Mouse (Mus musculus) cerebellum, adult 11-12 months (tissue): ENCODE data around the gene H2al2a.
"Not testable (repeated sequence)": the region's sequence is repeated elsewhere in the genome, so short reads cannot be mapped to it uniquely, and the experiment has no call there.

ENCODE experiments used
- DNase-seq: peaks from one replicate; pipeline ENCODE4 v3.0.0; 2022

The H2al2a gene

GRCm38 (mm10) chr2:17973246-17973645 is 23.5 kb downstream of the H2al2a start:
- DNase-seq, result no peak

DNA sequence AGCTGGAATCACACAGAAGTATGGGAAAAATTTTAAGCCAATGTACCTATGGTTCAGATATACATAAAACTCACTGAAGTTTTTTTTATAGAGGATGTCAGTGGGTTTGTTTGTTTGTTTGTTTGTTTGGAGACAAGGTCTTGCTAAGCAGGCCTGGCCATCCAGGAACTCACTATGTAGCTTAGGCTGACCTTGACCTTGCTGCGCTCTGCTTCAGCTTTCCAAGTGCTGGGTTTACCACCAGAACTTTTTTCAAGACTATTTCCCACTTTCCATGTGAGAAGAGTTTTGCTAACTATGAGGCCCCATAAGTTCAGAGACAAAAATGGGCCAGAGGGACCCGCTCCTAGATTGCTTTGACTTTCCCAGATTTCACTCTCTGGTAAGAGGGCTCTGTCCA is 23.9 kb downstream of the H2al2a start:
- no peak for DNase-seq

DNA sequence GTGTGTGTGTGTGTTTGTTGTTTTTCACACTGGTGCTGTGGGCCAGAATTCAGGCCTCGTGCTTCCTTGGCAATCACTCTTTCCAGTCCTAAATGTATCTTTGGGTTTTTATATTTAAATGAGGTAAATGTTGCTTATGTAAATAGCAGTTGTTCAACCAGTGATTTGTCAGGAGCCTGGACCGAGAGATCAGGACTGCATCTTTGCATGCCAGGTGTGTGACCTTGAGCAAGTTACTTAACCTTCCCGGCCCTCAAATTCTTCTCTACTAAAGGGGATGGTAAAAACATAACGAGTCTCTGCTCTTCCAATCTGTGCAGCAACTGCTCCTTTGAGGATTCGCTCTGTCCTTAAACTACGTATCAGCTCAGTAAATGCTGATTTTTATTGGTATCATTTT is 25.4 kb downstream of the H2al2a start:
- DNase-seq, result no peak

DNA sequence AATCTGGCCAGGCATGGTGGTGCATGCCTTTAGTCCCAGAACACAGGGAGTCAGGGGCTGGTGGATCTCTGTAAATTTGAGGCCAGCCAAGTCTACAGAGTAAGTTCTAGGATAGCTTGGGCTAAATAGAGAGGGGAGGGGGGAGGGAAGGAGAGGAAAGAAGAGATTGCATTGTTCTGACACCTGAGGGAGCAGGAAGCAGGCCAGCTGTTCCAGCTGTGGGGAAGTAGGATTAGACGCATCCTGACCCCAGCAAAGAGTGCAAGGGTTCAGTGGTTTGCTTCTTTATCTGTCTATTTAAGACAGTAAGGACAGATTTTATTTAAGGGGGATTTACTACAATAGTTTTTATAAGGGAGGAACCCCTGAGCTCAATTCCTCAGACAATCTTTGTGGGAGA is 26.1 kb downstream of the H2al2a start:
- DNase-seq, result no peak

DNA sequence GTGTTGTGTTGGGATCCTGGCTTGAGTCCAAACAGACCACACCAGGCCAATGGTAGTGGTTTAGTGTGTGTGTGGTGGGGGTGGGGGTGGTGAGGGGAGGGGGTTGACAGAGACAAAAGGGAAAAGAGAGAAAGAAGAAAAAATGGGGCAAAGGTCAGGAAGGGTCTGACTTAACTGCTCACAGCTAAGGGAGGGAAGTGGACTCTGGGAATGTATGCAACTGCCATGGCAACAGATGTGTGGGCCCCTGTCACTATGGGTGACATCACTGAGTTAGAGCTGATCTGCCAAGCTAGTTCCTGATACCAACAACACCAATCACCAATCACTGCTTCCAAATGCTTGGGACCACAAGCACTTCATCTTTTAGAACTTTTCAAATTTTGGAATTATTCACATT is 26.6 kb downstream of the H2al2a start:
- no peak for DNase-seq

DNA sequence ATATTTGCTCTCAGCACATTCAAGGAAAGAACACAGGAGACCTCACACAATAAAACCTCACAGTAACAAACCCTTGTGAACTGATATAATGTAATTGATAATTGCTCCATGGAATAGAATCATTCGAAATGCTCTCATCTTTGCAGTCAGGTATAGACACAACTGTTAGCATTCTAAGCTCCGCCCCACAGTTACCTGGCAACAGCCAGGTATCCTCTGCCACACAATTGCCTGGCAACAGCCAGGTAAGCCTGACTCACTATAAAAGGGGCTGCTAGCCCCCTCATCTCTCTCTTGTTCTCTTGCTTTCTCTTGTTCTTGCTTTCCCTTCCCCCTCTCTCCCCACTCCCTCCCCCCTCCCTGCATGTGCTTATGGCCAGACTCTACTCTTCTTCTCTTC is 28.2 kb downstream of the H2al2a start:
- no peak for DNase-seq

GRCm38 (mm10) chr2:17968037-17968436 is 28.7 kb downstream of the H2al2a start:
- DNase-seq, result not testable (repeated sequence)

GRCm38 (mm10) chr2:17959501-17959900 is 37.3 kb downstream of the H2al2a start:
- DNase-seq, result no peak

DNA sequence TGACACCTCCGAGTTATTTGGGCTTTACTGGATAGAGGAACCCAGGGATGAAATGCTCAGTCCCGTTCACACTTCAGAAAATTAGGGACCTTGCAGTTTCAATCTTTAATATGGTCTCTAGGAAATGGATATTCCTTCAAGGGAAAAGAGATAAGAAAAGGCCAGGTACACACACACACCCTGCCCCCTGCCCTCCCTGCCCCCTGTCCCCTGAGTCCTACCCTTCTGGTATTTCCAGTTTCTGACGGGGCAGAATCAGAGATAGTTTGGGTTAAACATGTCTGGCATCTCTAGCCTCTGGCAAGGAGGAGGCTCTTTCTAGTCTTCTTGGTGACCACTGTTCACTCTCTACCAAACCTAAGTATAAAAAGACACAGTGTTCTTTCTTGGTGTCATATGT is 49.9 kb downstream of the H2al2a start:
- DNase-seq, result no peak
